Mouse (Mus musculus) small intestine, adult 2 months (tissue): Measurements from ENCODE around the gene Oxct2a.

Experiments used
- CTCF ChIP-seq: fragments of 200-500 bp; IDR thresholded peaks from 2 replicates; pipeline ENCODE4 v1.5.1; 2012; ENCODE audit warnings: low read depth, mild to moderate bottlenecking, control low read depth, inconsistent platforms, low read length, moderate library complexity, mixed read lengths; ENCODE audit not compliant: insufficient replicate concordance, insufficient read length; ENCODE audit errors: extremely low read depth
- POLR2A ChIP-seq: fragments of 200-500 bp; IDR thresholded peaks from 2 replicates; pipeline ENCODE4 v1.6.1; 2012; ENCODE audit warnings: low read depth, mild to moderate bottlenecking, control low read depth, inconsistent platforms, low read length, moderate library complexity

- TF ChIP-seq POLR2A = no peak
- no peak for TF ChIP-seq CTCF
Measured at GRCm38 (mm10) chr4:123337693-123338092, 14.3 kb upstream of the Oxct2a start.
